Mouse (Mus musculus) cerebellum, adult 2 months (tissue): Measurements from ENCODE around the gene Tmem131.

ENCODE experiments used
- CTCF ChIP-seq: fragments of 200-500 bp; IDR thresholded peaks from 2 replicates; pipeline ENCODE4 v1.5.1; 2011; ENCODE audit warnings: low read depth, mild to moderate bottlenecking, control low read depth, low read length, moderate library complexity, borderline replicate concordance; ENCODE audit not compliant: insufficient read depth
- POLR2A ChIP-seq: fragments of 200-500 bp; IDR thresholded peaks from 2 replicates; pipeline ENCODE4 v1.6.1; 2011; ENCODE audit warnings: low read length, control low read depth, borderline replicate concordance; ENCODE audit not compliant: insufficient read depth

DNA sequence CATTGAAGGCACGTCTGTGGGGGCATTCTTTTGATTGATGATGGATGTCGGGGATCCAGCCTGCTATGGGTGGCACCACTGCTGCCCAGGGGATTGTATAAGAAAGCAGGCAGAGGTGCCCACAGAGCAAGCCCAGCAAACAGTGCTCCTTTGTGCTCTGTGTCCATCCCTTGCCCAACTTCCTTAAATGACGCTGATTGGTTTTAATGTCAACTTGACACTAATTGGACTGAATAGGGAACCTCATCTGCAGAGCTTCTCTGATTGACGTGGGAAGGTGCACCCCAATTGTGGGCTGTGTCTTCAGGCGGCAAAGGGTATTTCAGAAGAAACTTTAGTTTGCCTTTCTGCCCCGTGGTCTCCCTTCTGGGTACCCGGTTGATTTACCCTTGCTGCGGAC is 154.1 kb downstream of the Tmem131 start:
- no peak for TF ChIP-seq CTCF
- TF ChIP-seq POLR2A = no peak
